Mouse (Mus musculus): ENCODE data around the gene Tmem258.

The Tmem258 gene

DNA sequence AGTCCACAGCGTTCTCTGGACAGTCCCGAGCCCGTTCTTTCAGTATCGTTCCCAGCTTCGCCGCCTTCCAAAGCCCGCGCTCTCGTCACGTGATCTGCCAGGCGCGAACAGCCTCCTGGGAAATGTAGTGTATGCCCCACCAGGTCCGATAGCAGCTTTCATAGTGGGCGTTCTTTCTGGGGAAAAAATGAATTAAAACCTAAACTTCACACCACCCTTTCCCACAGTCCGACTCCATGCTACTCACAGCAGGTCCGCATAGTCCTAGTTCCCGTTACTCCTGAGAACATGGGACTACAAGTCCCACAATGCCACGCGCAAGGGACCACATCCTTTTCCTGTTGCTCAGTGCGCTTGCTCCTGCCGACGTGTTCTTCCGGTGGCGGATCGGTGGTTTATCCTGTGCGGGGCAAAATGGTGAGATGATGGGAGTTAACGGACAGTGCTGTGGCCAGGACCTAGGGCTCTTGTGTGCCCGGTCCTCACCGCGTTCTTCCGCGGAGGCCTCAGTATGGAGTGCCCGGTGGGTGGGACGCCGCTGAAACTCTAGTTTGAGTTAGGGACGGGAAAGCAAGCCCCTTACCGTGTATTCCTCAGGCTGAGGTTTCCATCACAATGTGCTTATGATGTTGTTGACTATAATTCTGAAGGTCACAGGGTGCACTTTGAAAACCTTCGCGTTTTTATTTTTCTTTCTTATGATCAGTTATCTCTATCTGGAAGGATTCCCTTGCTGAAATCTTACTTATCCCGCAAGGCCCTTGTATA lies at the start of gene Tmem258, which contains the start of gene Fen1:
Tmem258 (plus strand) TSS at position 167 of the 768 bp plus-strand sequence.
Fen1 (minus strand) TSS at position 322 of the 768 bp plus-strand sequence.
- under 1% methylated on average over 40 of the region's 40 CpGs for WGBS

DNA sequence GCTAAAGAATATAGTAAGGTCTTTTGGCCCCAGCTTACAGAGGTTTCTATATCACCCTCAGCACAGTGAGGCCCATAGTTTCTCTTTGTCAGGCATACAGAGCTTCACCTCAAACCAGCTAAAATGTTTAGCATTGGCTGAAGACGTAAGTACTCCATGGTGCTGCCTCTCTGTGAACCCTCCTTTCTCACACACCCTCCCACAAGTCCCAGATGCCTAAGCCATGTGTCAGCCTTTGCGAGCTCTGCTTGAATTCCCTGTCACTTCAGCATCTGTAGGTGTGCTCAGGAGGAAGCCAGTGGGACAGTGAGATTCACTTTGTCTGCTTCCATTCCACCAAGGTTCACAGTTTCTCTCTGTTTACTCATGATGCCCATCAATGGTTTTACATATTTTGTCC lies 46.1 kb upstream of the Tmem258 start:
- WGBS, result 46% methylated on average over 2 of the region's 2 CpGs

DNA sequence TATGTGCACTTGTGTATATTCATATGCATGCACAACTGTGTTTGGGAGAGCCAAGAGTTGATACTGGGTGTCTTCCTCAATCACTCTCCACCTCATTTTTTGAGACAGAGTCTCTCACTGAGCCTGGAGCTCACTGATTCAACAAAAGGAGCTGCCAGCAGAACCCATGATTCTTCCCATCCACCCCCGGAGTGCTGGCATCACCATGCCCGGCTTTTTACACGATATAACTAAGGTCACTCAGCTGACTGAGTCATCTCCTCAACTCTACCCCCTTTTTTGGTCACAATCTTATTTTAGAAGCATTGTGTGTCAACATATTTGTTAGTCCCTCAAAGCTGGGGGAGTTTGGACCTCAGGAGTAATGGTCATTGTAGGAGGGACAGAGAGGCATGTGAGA lies 39.9 kb upstream of the Tmem258 start:
- WGBS, result 83% methylated on average over 3 of the region's 3 CpGs

DNA sequence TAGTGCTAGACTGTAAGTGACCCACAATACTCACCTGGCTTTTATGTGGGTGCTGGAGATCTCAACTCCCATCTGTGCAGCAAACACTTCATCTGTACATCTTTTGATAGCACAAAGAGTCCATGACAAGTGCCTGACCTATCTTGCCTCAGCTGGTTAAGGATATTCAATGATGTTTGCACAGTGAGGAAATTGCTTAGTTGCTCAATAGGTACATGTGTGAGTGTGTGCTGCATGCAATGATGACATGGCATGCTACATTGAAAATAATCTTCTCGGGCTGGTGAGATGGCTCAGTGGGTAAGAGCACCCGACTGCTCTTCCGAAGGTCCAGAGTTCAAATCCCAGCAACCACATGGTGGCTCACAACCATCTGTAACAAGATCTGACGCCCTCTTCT lies 37.9 kb upstream of the Tmem258 start:
- WGBS, result 90% methylated on average over 4 of the region's 4 CpGs

DNA sequence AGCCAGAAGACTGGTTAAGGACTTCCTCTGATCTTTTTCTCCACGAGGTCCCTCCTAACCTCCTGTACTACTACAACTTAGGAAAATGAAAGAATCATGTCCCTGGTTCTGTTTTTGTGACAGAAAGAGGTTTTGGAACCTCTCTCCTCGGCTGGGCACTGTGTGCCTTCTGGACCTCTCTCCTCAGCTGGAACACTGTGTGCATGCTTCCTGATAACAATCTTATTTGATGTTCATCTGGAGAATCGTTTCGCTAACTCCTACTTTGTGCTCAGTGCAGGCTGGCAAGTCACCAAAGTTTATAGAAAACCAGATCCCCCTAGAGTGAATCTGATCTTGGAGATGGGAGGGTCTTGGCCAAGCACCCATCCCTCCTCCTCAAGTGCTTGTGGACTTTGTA lies 36.7 kb upstream of the Tmem258 start:
- 79% methylated on average over 4 of the region's 4 CpGs for WGBS

DNA sequence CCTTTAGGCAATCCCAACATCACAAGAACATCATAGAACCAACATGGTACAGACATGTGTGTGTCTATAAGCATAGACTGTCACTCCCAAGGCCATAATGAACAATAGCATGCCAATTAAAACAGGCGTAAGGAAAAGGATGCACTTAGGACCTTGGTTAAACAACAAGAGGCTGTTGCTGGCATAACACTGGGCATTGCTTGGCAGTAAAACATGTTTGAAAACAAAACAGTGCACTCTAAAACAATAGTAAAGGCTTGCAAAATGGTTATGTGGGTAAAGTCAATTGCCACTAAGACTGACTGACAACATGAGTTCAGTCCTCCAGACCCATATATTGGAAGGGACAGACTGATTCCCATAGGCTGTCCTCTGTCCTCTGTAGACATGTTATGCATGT lies 35.9 kb upstream of the Tmem258 start:
- WGBS, result 78% methylated on average over 1 of the region's 1 CpGs

DNA sequence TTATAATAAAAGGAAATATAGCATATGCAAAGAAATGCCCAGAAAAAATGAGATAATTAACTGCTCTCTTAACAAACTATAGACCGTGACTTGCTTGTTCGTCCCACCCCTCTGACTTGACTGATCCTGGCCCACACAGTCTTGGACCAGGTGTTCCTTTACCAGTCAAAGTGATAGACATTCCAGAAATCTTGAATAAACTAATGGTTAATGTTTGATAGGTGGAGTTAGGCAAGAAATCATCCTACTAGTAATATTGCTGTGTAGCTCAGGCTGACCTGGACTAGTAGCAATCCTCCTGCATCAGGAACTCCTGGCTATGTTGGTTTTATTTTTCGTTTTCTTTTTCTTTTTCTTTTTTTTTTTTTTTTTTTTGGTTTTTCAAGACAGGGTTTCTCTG lies 35.4 kb upstream of the Tmem258 start:
- WGBS, result 90% methylated on average over 3 of the region's 3 CpGs

DNA sequence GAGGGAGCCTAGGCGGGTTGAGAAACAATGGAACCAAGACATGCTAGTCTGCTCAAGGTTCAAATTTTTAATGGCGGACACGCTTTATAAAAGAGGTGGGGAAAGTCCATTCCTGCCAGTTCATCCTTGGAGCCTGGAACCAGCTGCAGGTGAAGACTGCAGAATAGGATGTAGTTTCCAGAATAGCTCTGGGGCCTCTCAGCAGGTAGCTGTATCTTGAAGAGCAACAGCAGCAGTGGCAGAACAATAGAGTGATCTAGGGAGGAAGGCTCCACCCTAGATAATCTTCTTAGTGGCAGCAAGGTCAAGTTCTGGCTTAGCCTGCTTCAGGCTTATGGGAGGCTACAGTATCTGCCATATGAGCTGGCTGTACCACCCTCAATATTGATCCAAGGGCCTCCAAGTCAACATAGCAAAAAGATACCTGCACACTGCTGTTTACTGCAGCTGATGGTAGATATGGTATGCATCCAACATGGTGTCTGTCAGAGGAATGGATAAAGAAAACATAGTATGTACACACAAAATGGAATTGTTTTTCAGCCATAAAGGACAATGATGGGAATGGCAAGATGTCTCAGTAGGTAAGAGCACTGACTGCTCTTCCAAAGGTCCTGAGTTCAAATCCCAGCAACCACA lies 34.0 kb upstream of the Tmem258 start:
- WGBS, result 95% methylated on average over 3 of the region's 3 CpGs

DNA sequence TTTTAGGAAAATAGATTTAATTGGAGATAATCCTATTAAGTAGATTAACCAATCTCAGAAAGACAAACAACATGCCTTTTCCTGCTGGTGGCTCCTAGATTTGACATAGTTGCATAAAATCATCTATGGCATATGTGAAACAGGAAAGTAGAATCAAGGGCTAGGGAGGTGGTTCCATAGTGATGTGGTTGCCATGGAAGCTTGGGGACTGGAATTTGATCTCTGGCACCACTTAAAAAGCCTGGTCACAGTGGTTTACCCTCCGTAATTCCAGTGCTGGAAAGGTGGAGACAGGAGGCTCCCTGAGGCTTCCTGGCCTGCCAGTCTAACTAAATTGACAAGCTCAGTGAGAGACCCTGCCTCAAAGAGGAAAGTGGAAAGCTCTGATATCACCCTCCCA lies 33.3 kb upstream of the Tmem258 start:
- WGBS, result 58% methylated on average over 1 of the region's 1 CpGs

DNA sequence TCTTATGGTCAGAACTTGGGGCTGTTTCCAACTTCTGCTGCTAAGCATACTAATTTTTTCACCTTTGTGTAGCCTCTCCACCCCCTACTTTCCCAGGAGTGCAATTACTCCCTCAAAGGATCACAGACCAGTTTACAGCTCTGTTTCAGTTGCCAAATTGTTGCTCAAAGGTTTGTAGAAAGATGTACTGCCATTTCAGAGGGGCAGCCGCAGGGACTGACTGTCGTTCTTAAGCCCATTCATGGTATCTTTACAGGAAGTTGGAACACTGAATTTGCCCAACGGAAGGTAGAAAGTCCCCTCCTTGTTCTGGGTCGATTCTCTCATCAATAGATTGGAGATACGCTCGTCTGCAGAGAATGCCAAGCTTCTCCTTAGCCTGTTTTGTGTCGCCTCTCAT lies 32.5 kb upstream of the Tmem258 start:
- WGBS, result 79% methylated on average over 7 of the region's 7 CpGs

DNA sequence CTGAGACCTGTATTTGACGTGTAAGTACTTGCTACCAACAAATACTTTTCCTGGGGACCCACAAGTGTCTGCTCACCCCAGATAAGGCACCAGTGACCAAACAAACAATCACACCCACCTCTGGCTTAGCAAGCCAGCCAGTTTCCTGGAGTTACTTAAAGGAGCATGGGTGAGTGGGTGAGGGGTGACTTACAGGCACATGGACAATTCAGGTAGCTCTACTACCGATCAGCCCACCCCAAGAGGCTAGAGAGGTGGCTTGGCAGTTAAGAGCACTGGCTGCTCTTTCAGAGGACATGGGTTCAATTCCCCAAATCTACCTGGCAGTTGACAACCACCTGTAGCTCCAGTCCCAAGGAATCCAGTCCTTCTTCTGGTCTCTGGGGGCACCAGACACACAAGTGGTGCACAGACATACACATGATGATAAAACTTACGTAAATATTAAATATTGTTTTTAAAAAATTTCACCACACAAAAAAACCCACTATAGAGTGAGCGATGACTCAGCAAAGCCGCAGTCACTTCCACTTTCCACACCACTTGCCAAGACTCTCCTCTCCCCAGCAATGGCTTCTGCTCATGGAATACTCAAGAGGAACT lies 30.6 kb upstream of the Tmem258 start:
- 81% methylated on average over 5 of the region's 5 CpGs for WGBS

DNA sequence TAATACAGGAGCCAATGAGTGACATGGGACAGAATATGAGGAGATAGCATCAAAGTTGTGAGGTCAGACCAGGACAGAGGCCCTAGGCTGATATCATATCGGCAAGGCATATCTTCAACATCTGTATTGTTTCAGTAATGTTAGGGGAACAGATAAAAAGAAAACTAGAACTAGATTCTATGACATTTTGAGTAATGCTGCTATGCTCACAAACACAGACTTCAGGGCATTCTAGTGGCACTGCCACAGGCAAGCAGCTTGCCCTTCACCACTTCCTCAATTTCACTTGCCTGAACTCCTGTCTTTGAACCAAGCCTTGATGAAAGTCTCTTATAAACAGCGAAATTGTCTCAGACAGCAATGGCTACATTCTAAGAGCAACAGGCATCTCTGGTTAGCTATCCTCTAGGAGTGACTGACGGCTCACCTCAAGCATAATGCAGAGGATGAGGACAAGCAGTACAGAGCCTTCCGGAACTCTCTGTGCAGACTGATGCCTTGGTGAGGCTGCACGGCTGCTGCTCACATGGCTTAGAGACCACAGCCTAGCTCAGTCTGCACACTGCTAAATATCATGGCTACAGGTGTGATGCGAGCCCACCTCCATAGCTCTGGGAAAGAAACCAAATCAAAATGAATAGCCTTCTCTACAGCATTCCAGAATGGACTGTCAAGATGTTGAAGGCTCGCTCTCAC lies 29.8 kb upstream of the Tmem258 start:
- WGBS, result 89% methylated on average over 7 of the region's 7 CpGs

DNA sequence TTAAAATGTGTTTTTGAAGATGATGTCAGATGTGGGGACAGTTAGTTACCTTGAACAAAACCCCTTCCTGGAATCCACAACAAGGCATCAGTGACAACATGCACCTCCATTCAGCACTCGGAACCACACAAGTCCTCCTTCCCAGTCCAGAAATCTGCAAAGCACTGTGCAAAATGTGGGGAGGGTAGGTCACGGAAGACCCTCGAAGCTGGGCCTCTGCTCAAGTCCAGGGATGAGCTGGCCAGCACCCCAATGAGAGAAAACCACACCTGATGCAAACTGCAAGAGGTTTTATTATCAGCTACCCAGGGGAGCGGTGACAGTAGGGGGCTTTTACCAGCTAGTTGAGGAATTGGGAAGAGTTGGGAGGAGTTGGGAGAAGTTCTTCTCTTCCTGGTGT lies 28.9 kb upstream of the Tmem258 start:
- 82% methylated on average over 4 of the region's 4 CpGs for WGBS

DNA sequence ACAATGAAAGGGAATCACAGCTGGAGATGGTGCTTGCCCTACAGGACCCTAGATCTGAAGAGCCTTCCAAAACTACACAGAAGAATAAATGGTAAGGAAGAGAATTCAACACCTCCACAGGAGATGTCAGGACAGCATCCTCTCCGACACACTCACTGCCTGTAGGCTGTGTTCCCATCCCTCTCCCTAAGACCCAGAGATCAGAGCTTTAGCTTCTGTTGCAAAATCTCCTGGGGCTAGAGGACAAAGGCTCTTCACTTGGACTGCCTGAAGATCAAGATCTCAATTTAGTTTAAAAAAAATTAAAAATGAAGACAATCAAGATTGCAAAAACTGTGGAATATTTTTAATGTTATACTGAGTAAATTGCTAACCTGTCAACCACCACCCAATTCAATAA lies 27.3 kb upstream of the Tmem258 start:
- 94% methylated on average over 1 of the region's 1 CpGs for WGBS

DNA sequence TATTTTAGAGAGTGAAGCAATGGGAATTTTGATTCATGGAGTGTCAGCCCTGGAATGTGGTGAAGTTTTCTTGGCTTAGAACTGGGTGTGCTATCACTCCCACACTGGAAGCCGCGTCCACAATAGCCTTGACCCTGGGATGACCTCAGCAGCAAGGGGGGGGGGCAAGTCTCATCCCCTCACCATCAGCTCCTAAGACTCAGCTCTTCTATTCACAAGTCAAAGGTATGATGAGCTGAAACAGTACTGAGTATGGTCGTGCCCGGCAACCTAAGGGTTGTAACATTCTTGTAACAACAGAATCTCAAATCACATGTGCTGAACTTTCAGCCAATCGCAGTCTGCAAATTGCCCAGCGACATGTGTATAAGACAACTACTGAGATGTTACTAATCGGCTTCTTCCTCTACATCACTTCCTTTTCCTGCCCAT lies 26.9 kb upstream of the Tmem258 start:
- 74% methylated on average over 7 of the region's 7 CpGs for WGBS

DNA sequence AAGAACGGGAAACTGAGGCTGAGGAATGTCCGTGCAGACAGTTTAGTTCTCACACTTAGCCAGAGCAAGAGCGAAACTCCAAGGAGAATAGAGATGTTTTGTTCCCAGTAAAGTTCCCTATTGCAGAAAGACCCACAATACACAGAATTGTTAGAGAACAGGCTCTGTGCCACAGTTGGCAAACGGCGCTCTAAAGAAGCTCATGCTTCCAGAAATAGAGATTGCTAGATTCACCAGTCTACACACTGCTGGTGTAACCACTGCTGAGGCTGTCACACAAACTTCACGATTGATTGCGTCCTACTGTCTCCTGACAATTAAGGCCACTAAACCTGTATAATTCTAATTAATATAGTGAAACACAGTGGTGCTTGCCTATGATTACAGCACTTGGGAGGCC lies 22.6 kb upstream of the Tmem258 start:
- WGBS, result 34% methylated on average over 7 of the region's 7 CpGs

DNA sequence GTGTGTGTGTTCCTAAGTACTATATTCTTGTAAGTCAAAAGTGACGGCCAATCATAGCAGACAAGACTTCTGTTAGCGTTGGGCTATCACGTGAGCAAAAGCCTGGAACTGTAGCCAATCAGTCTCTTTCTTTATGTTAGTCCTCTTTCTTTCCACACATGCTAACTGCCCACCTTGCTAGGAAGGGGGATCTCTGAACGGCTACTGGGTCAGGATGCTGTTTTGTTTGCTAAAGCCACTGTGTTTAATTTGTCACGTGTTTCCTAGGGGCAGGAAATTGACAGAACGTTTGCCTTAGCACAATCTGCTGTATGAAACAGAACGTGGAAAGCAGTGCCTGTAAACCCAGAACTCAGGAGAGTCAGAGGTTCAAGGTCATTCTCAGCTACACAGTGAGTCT lies 21.7 kb upstream of the Tmem258 start:
- 10% methylated on average over 7 of the region's 7 CpGs for WGBS

DNA sequence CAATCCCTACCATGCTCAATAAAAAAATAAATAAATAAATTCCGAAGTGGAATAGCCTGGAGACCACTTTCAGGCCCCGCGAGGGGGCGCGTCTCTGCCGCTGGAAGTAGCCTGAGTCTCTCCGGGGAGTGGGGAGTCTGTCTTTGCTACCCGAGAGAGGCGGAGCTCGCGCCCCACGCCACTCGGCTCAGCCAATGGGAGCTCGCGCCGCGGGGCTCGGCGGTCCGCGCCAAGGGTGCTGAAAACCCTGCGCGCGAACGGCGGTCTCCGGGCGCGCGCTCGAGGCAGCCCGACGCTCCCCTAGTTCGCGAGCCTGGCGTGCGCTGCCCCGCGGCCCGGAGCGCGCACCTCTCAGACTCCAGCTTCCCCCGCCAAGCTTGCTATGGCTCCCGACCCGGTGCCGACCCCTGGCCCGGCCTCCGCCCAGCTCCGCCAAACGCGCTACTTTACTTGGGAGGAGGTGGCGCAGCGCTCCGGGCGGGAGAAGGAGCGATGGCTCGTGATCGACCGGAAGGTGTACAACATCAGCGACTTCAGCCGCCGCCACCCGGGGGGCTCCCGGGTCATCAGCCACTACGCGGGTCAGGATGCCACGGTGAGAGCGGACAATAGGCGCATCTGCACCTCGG lies 21.0 kb upstream of the Tmem258 start, which contains the start of gene Fads1:
Fads1 (plus strand) TSS at position 219 of the 629 bp plus-strand sequence.
- WGBS, result under 1% methylated on average over 70 of the region's 70 CpGs

DNA sequence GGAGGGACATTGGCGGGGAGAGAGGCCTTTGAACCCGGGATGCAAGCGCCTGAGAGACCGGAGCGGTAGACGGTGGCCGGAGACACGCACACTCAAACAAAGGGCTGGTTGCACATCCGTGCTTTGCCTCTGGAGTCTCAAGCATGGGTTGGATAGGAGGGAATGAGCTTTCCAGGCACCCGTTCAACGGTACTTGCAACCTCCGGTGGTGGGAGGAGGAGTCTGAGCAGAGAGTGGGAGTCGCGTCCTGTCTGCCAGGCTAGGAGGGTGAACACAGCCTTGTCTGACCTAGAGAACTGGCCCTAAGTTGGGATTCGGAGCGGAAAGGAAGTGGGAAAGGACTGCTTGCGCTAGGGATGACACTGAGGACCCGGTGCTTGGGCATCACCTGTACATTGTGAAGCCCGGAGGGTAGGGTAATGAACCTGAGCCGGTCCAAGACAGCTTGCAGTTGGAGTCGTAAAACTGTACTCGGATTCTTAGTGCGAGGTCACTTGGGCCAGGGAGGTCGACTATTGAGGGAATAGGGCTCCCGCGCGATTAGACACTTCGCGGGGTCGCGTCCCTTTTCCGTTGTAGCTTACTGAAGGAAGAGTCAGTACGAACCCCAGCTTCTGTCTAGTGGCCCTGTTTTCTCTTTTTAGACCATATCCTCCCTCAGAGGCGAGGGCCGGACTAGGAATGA lies 20.4 kb upstream of the Tmem258 start:
- 4% methylated on average over 35 of the region's 35 CpGs for WGBS

DNA sequence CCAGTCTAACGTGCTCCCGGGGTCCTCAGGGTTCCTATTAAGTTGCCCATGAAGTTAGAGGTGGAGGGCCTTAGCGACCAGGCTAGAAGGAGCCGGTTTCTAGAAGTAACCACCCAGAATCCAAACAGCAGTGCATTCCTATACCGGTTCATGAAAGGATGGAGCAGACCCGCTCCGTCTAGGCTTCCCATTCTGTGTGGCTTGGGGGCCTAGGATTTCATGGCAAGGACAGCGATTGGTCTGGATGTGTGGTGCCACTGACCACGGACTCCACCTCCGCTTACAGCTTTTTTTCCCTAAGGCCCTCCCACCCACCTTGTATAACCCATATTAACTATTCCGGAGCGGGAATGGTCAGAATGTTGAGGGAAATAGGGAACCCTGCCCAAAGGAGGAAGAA lies 19.7 kb upstream of the Tmem258 start:
- 19% methylated on average over 12 of the region's 12 CpGs for WGBS

DNA sequence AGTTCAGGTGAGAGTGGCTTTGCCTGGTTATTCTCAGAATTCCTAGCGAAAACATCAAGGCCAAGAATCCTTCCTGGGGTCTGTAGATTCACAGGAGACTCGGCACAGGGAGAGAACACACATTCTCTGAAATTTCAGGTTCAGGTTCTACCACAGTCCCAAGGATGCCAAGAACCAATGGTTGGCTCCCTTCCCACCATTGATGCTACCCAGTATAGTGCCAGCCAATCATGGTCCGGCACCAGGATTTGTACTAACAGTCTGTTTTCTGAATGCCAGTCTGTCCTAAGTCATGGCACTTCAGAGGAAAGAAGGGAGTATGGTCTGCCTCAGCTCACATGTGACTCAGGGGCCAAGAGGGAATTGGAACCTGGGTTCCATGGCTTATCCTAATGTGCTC lies 17.9 kb upstream of the Tmem258 start:
- WGBS, result 67% methylated on average over 3 of the region's 3 CpGs
